Mouse (Mus musculus) layer of hippocampus, postnatal 36 days (tissue): ENCODE data around the gene Pemt. TPM values are rescaled to one million over a fixed set of nuclear protein-coding genes. Genes with fewer than 3 reads are reported as not detected.
"Not testable (repeated sequence)": the region's sequence is repeated elsewhere in the genome, so short reads cannot be mapped to it uniquely, and the experiment has no call there.

Experiments used
- DNase-seq, 2 experiments: peaks; one replicate each; pipeline ENCODE4 v3.0.0; 2022
- total RNA-seq, 2 experiments: library from RNA; stranded (reverse); gene quantifications; 2 replicates each; pipeline ENCODE4 v1.2.3; 2021

Pemt gene
- total RNA-seq, 2 experiments from 2014 or later, result 4.6 to 5.6 TPM

GRCm38 (mm10) chr11:59944855-59945254 lies 101.4 kb downstream of the Pemt start:
- DNase-seq, result not testable (repeated sequence)

- DNase-seq, result no peak
Observed at GRCm38 (mm10) chr11:59941391-59941790, 104.9 kb downstream of the Pemt start.

GRCm38 (mm10) chr11:59940645-59941044 lies 105.6 kb downstream of the Pemt start:
- DNase-seq, result no peak

- DNase-seq, result no peak
Observed at GRCm38 (mm10) chr11:59939821-59940220, 106.5 kb downstream of the Pemt start.

GRCm38 (mm10) chr11:59937615-59938014 lies 108.7 kb downstream of the Pemt start:
- DNase-seq, result no peak

- DNase-seq, result no peak
Observed at GRCm38 (mm10) chr11:59937023-59937422, 109.3 kb downstream of the Pemt start.

GRCm38 (mm10) chr11:59933943-59934342 lies 112.3 kb downstream of the Pemt start:
- no peak for DNase-seq

- no peak for DNase-seq
Observed at GRCm38 (mm10) chr11:59932560-59933337, 113.5 kb downstream of the Pemt start.

GRCm38 (mm10) chr11:59930031-59930430 lies 116.3 kb downstream of the Pemt start:
- no peak for DNase-seq

- no peak for DNase-seq
Observed at GRCm38 (mm10) chr11:59921265-59921664, 125.0 kb downstream of the Pemt start.

Other genes starting within 250 kb of the Pemt start
- 10 to 100 TPM; 41.2 to 44.3 TPM for gene Flcn, start 236.5 kb downstream of the Pemt start, total RNA-seq
- 10 to 100 TPM; 59.2 to 62.3 TPM for gene Nt5m, start 207.0 kb downstream of the Pemt start, total RNA-seq
- 10 to 100 TPM; 75.7 to 80.4 TPM for gene Cops3, start 206.7 kb downstream of the Pemt start, total RNA-seq
- 10 to 100 TPM; 34.9 to 37.6 TPM for gene Med9, start 98.3 kb downstream of the Pemt start, total RNA-seq
- 10 to 100 TPM; 54.0 to 63.0 TPM for gene Rasd1, start 81.5 kb downstream of the Pemt start, total RNA-seq
- 10 to 100 TPM; 67.9 to 76.3 TPM for gene Rai1, start 58.5 kb upstream of the Pemt start, total RNA-seq
- gene Srebf1, start 176.1 kb upstream of the Pemt start, total RNA-seq, result 10 to 100 TPM; 47.1 to 56.2 TPM